Mouse (Mus musculus) stomach, postnatal 0 days (tissue): ENCODE data around the gene Gm38393.

ENCODE experiments used
- CTCF ChIP-seq: IDR thresholded peaks from 2 replicates; pipeline ENCODE4 v1.5.1; 2016; ENCODE audit warnings: antibody characterized with exemption, low read depth, mild to moderate bottlenecking, moderate library complexity
- EP300 ChIP-seq: optimal IDR thresholded peaks from 2 replicates; pipeline ENCODE3; 2016; ENCODE audit warnings: antibody characterized with exemption

DNA sequence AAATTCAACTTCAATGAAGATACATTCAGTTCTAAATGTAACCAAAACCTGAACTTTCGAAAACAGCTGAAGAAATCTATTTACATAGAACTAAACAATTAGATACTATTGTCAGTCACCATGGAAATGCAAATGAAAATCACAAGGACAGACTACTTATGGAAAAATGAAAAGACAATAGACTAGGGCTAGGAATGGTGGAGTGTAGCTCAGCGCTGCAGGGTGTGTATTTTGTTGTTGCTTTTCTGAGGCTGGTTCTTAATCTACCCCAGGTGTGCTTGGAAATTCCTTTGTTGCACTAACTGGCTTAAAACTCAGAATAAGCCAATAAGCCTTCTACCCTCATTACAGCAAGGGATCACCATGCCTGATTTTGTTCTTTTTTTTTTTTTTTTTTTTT is 1.4 kb upstream of the Gm38393 start:
- no peak for TF ChIP-seq CTCF
- TF ChIP-seq EP300: no peak
